Mouse (Mus musculus): ENCODE results near the gene Adgrl3. TPM values are rescaled to one million over a fixed set of nuclear protein-coding genes. Genes with fewer than 3 reads are reported as not detected.

Adgrl3 gene
- polyA plus RNA-seq, 1 experiment = 64.4 TPM

DNA sequence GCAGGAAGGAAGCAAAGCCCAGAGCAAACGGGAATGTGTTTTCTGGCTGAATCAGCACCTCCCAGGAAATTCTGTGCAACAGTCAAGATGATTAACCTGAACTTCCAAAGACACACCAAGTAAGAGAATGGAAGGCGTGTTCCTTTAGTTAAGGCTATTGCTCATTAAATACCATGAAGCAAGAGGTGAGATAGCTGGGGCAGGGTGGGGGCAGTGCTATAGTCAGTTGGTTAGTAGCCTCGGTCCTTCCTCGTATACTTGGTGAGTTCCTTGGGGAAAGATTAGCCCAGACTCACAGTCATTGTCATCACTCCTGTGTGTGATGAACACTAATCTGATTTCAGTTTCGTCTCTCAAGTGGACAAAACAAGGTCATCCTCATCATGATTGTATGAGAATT is 53.0 kb downstream of the Adgrl3 start:
- DNase-seq (ENCODE audit: extremely low spot score in 1 of 2, low spot score in 1 of 2) = no peak

DNA sequence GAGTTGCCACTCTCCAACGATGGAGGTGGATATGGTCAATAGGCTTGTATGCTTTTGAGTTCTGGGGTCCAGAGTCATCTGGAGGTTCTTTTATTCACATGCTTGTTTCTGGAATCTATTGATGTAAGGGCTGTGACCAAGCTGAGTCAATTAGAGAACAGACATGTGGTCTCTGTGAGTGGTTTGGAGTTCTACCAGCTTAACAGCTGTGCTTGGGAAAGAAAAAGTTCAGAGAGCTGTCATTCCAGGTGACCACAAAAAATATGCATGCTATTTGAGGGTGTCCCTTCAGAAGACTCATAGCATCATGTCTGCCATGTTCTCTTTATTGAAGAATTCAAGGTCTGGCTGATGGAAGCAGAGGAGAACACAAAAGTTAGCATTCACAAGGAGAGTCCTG is 53.9 kb downstream of the Adgrl3 start:
- no peak for DNase-seq (ENCODE audit: extremely low spot score in 1 of 2, low spot score in 1 of 2)

DNA sequence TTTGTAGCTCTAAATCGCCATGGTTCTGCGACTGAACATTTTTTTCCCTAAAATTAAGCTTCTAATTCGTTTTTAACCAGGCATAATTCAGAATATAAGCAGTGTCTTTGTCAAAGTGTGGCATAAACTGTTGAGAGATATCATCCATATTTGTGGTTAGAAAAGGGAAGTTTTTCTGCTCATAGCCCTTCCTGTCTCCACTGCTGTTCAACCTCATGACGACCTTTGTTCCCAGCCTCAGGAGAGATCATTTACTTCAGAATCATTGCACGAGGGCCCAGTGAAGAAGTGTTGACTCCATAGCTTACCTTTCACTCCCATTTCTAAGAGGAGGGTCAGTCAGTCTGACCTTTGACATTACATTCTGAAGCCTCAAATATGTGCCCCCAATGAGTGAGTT is 56.4 kb downstream of the Adgrl3 start:
- DNase-seq (ENCODE audit: extremely low spot score in 1 of 2, low spot score in 1 of 2) = no peak

DNA sequence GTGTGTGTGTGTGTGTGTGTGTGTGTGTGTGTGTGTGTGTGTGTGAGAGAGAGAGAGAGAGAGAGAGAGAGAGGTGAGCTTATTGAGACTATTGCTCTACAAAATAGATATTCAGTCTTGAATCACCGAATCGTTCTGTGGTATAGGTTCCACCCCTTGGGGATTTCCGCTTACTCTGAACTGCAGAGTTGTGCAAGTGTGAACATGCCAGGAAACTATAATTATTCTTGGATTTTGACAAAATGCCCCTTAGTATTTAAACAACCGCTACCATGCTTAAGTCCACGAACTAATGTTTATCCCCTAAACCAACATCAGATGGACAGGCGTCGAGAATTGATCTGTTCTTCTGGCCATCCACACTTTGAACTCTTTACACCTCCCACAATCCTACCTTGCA is 57.1 kb downstream of the Adgrl3 start:
- DNase-seq (ENCODE audit: extremely low spot score in 1 of 2, low spot score in 1 of 2) = no peak

DNA sequence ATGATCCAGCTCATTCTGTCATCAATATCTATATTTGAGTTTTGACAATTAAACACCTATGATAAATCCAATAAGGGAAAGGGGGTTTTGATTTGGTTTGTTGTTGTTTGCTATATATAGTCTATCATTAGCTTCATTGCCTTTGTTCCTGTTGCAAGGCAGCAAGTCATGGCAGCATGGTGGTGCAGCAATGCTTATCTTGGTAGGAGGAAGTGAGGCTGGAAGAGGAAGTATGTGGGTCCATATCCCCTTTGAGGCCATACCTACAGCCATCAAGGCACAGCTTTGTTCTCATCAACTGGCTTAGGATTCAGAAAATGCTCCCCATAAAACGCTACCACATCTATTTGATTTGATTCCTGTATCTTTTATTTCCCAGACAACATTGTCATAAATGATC is 58.1 kb downstream of the Adgrl3 start:
- no peak for DNase-seq (ENCODE audit: extremely low spot score in 1 of 2, low spot score in 1 of 2)

DNA sequence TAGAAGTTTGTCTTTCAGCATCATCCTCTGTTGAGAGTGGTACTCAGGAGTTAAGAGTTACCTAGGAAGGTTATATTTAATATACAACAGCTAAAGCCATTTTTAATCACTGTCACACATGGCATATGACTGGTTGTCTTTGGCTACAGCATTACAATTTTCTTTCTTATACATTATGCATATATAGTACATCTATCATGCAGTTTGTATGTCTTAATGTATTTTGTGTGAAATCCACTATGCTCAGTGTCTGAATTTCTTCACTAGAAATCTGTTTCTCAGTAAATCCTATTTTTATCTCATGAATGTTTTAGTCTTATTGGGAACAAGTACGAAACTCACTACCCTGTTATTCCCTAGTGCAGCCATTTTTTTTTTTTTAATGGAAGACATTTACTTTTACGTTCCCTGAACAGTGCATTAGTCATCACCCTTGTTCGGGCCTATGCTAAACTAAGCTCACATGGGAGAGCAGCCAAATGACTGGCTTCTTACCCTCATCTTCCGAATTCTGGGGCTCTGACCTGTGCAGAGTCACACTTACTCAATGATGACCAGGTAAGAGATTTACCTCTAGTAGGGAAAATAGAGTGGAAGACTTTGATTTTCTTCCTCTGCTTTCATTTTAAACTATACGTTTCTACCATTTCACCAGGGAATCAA is 63.9 kb downstream of the Adgrl3 start:
- peak in 1 of 2 experiments; percentile 18 for DNase-seq (ENCODE audit: extremely low spot score in 1 of 2, low spot score in 1 of 2)

DNA sequence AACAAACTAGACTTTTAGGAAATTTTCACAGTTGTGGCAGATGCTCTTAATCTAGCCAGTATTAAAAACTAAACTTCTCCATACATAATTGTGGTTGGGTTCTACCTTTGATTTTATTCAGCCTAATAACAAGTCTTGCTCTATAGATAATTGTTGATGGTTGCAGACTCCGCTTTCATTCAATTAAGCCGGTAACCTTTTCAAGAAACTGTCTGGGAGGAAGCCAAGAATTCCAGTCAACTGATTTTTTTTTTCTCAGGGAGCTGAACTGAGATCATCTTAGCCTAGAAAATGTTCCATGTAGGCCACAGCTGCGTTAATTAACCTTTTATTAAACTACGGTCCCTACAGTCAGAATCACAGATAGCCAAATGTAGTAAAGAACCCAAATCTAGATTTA is 65.2 kb downstream of the Adgrl3 start:
- DNase-seq (ENCODE audit: extremely low spot score in 1 of 2, low spot score in 1 of 2) = peak in 1 of 2 experiments; percentile 27

DNA sequence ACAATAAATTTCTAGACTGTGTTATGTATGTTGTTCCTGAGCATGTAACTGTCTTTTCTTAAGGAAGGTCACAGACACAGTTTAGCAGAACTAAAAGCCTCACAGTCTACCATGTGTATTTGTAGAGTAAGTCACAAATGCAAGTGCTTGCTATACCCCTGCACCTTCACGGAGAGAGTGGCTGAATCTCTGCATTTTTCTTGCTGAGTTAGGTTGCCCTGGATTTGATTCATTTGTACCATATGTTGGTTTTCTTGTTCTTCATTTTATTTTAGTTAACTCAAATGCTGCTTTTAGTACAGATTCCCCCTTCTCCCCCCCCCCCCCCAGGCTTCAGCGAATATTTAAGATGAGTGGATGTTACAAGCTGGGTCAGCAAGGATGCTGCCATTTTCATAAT is 68.7 kb downstream of the Adgrl3 start:
- peak in 1 of 2 experiments; percentile 25 for DNase-seq (ENCODE audit: extremely low spot score in 1 of 2, low spot score in 1 of 2)

DNA sequence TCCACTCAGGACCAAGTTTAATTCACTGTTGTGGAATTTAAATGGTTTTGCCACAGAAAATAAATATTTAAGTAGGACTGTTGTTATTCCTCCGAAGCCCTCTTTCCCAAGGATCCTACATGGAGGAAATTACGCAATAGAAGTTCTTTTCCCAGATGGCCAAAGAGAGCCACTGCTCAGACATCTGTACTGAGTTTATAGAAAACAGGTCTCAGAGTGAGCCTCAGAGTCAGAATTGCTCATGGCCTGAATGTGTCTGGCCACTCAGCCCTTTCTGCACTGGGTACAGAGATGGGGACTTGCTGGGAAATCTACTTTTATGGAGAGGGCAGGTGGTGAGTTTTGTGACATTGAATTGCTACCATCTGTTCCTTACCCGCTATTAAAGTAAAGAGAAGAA is 74.7 kb downstream of the Adgrl3 start:
- no peak for DNase-seq (ENCODE audit: extremely low spot score in 1 of 2, low spot score in 1 of 2)

DNA sequence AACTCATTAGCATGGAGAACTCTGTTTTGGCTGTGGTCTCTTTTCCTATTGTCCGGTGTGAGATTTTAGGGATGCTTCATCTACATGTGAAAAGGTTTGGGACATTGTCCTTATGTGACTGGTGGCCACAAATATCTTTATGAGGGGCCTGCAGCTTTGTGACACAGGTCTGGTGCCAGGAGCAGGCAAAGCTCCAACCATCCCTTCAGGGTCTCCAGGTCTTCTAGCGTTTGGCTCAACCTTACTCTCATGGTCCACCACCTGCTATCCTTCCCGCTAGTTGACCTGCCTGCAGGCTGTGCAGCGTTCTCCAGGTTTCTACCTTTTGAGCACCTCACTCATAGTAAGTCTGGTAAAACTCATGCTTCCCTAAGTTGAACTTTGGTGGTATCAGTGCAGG is 77.2 kb downstream of the Adgrl3 start:
- DNase-seq (ENCODE audit: extremely low spot score in 1 of 2, low spot score in 1 of 2) = no peak

DNA sequence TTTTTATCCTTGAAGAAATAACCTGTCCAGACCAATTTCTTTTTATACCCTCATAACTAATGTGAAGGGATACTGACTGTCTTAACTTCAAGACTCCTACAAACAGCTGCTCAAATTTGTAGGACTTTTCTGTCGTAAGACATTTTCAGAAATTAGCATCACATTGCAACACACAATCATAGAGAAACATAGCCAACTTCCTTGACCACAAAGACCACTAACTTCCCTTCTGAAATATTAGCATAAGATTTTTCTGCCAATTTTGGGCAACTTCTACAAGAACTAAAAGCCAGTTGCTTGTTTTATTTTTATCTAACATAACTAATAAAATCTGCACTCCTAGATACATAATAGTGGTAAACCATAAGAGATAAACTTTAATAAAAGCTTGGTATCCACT is 87.5 kb downstream of the Adgrl3 start:
- no peak for DNase-seq (ENCODE audit: extremely low spot score in 1 of 2, low spot score in 1 of 2)

DNA sequence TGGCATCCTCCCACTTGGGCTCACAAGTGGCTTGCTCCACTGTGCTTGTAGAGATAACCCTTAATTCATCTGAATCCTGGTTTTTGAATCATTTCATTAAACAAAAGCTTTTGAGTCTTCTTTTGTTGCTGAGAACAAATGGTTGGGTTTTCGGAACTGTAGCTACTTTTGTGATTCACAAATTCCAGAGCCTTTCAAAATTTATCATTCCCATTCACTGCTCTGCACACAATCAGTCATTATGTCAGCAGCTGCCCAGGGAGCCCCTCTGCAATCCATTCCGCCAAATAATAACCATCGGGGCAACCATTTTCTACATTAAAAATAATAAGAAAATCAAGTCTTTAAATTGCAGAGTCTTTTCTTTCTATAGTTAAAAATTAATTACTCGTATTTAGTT is 104.5 kb downstream of the Adgrl3 start:
- DNase-seq (ENCODE audit: extremely low spot score in 1 of 2, low spot score in 1 of 2) = no peak

DNA sequence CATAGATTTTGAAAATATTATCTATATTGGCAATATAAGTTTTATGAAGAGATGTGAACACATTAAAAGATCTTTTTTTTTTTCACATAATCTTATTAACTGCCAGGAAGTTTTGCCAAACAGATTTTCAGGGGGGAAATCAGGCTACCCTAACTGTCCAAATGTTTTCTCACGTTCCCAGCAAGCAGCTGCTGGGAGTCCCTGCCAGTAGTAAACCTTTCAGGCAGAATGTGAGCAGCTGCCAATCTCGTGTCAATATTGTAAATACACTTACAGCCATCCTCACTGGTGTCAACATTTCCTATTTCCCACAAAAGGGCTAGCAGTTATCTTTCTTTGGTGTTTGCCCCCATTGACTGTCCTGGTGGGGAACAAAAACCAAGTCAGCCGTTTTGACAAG is 107.7 kb downstream of the Adgrl3 start:
- no peak for DNase-seq (ENCODE audit: extremely low spot score in 1 of 2, low spot score in 1 of 2)

DNA sequence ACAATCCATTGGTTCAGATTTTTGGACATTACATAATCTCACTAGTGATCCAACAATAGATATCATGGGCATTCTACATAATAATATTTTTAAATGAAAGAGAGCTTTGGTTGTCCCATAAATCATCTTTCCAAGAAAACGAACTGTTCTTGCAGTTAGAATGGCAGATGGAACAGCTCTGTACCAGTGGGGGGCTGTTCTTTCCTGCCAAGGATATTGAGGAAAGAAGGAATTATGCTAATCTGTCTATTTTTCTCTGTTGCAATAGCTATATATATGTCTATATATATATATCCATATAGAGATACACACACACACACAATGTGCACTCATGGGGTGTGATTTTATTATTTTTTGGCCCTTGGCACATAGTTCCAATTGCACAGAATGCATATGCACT is 116.5 kb downstream of the Adgrl3 start:
- no peak for DNase-seq (ENCODE audit: extremely low spot score in 1 of 2, low spot score in 1 of 2)

DNA sequence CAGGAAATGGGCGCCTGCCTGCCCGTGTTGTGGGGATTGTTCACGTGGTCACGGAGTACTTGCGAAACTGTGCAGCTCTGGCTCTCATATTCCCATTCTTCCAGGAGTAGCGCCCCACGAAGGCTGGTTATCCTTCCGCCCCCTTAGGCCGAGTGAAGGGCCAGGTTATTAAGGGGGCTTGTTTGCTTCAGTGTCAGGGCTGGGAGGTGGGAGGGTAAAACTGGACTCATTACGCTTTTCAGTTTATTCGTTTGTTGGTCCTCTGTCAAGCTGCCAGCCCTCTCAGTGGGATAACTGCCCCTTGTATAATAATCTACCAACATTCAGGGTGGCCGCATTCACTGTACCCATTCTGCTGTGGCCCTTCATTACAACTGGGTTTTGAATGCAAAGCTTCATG is 135.9 kb downstream of the Adgrl3 start:
- no peak for DNase-seq (ENCODE audit: extremely low spot score in 1 of 2, low spot score in 1 of 2)

DNA sequence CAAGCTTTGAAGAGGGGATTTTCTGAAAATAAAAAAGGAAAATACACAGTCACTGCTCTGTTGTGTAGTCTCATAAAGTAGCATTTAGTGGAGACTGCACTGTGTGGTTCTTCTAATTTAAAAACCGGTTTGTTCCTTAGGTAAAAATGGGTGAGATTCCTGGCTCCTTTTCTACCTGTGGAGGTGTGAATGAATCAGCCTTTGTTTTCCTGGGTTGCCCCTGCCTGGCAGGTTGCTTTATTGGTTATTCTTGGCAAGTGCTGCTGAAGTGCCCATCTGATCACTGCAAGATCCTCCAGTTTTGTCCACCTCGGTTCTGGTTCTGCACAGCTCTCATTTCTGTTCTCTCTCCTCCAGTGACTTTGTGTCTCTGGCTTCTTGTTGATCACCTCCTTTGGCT is 136.3 kb downstream of the Adgrl3 start:
- DNase-seq (ENCODE audit: extremely low spot score in 1 of 2, low spot score in 1 of 2) = no peak

DNA sequence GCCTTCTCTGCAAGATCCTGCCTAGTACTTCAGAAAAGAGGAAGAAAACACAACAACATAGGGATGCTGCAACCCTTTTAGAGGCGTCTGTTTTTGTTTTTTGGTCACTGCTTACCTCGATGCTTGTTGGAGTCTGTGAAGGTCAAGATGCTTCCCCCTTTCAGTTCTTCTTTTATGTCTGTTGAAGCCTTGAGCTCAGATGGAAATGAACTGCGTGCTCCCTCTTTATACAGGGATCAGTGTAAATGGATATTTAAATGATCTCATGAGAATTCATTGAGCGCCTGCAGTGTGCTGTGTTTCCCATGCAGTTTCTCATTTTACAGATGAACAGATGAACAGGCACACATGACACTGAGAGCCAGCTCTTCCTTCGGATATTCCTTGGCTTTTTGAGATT is 136.9 kb downstream of the Adgrl3 start:
- DNase-seq (ENCODE audit: extremely low spot score in 1 of 2, low spot score in 1 of 2) = no peak

DNA sequence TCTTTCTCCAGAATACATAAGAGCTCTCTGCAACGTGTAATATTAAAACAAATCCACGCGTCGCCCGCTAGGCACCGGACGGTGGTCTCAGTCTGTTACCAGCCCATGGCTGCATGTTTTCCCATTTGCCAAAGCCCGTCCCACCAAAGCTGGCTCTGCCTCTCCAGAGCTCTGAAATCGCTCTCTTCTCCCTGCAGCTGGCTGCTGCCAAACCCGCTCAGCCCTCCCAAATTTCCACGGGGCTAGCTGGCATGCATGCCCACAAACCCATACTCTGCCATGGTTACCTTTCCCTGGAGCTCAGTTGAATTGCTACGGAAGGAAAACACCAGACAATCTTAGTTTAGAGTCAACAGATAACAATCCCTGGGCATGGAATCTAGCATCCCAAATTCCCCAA is 139.1 kb downstream of the Adgrl3 start:
- DNase-seq (ENCODE audit: extremely low spot score in 1 of 2, low spot score in 1 of 2) = no peak

DNA sequence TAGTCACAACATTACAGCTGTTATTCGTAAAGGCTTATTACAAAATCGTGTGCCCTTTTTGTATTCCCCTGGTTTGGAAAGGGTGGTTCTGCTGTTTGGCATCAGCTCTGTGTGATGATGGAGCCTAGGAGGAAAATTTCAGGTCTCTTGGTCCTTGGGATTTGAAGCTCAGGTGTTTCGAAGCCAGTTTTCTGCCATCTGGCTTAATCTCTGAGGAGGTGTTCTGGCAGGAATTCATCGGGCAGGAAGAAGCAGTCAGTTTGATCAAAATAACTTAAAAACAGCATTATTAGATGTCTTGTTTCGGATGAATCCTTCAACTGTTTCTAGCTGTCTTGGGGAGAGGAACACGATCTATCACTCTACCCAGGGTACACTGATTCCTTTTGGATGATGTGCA is 140.5 kb downstream of the Adgrl3 start:
- no peak for DNase-seq (ENCODE audit: extremely low spot score in 1 of 2, low spot score in 1 of 2)

DNA sequence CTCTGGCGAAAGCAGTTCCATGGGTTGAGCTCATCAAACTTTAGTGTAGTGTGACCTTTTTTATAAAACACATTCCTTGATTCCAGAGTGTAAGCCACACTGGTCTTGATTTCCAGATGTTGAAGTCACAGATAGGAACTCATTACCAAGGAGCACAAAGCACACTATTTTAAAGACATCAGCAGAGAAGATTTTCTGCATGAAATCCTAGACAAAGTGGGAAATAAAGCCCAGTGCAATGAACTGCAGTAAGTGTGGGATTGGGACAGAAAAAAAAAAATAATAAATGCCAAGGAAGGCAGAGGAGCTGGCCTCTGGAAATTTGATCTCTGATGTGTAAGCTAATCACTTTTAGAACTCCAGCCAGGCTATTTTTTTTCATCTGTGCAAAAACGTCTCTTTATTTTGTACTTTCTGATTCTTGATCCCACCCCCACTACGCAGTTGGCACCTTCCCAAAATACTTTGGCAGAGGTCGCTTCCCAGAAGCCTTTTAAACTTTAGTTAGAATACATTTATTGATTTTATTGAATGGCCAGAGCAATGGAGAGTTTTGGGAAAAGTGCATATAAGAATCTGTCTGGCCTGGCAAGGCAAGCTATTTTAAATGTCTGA is 169.0 kb downstream of the Adgrl3 start:
- DNase-seq (ENCODE audit: extremely low spot score in 1 of 2, low spot score in 1 of 2) = no peak

DNA sequence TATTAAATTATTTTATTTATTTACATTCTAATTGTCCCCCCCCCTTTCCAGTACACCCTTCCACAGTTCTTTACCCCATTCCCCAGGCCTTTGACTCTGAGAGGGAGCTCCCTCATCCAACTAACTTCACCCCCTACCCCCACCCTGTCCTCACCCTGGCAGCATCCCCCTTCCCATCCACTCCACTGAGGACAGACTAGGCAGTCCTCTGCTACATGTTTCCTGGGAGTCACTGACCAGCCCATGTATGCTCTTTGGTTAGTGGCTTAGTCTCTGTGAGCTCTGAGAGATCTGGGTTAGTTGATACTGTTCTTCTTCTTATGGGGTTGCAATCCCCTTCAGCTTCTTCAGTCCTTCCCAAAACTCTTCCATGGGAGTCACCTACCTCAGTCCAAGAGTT is 180.4 kb downstream of the Adgrl3 start:
- no peak for DNase-seq (ENCODE audit: extremely low spot score in 1 of 2, low spot score in 1 of 2)

DNA sequence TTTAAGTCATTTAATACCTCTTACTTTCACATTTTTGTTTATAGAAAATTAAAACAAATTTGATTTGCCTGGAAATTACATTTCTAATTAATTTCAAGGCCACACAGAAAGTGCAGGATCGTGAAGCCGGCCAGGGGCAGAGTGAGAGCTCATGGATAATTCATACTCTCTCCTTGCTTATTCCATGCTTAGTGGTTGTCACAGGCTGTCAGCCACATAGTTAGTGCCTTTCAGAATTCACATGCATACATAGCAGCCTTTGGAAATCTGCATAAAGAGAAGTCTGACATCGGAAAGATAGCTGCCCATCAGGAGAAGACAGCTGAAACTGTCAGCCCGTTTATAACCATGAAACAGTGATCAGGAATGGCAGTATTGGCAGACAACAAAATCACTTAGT is 181.9 kb downstream of the Adgrl3 start:
- no peak for DNase-seq (ENCODE audit: extremely low spot score in 1 of 2, low spot score in 1 of 2)

Measured in frontal cortex, adult 2 months (tissue).